Mouse (Mus musculus): Measurements from ENCODE around the gene Prnp.

GRCm38 (mm10) chr2:131902867-131903266, 6.9 kb upstream of the Prnp start:
- TF ChIP-seq POLR2A (IDR thresholded peaks at IDR 0.05; ENCODE audit: borderline replicate concordance, insufficient read depth, low read length), result no peak
- TF ChIP-seq CTCF (IDR thresholded peaks at IDR 0.05; ENCODE audit: borderline replicate concordance, insufficient read depth, low read depth, low read length), result no peak
